Mouse (Mus musculus) heart, adult 8-10 months (tissue): ENCODE results near the gene Fat2. TPM values are rescaled to one million over a fixed set of nuclear protein-coding genes. Genes with fewer than 3 reads are reported as not detected.

Experiments
- DNase-seq: peaks from one replicate; pipeline ENCODE4 v3.0.0; 2022; ENCODE audit warnings: low spot score
- total RNA-seq, 4 experiments: library from RNA; stranded (reverse); gene quantifications; 2 replicates each; pipeline ENCODE4 v1.2.4; 2022

Fat2 gene
- total RNA-seq, result under 1 TPM; 0.08 to 0.20 (median 0.11) TPM

- DNase-seq, result no peak
These were observed at the start of gene Fat2 for GRCm38 (mm10) chr11:55336101-55336891. TSS of gene Fat2 (minus strand) at chr11:55336564.

GRCm38 (mm10) chr11:55383463-55384045 lies 47.2 kb upstream of the Fat2 start:
- no peak for DNase-seq

- no peak for DNase-seq
These were observed 44.5 kb upstream of the Fat2 start for GRCm38 (mm10) chr11:55380908-55381307.

- peak; percentile 79 for DNase-seq
These were observed 42.0 kb upstream of the Fat2 start for GRCm38 (mm10) chr11:55378371-55378770.

GRCm38 (mm10) chr11:55373838-55374237 lies 37.5 kb upstream of the Fat2 start:
- no peak for DNase-seq

- DNase-seq, result no peak
These were observed 37.0 kb upstream of the Fat2 start for GRCm38 (mm10) chr11:55373373-55373772.

- DNase-seq, result no peak
These were observed 35.6 kb upstream of the Fat2 start for GRCm38 (mm10) chr11:55372001-55372400.

- DNase-seq, result peak; percentile 50
These were observed 32.7 kb upstream of the Fat2 start for GRCm38 (mm10) chr11:55369093-55369471.

- no peak for DNase-seq
These were observed 32.2 kb upstream of the Fat2 start for GRCm38 (mm10) chr11:55368388-55369092.

- no peak for DNase-seq
These were observed 31.4 kb upstream of the Fat2 start for GRCm38 (mm10) chr11:55367783-55368182.

- DNase-seq, result no peak
These were observed 29.5 kb upstream of the Fat2 start for GRCm38 (mm10) chr11:55365840-55366239.

- no peak for DNase-seq
These were observed 28.9 kb upstream of the Fat2 start for GRCm38 (mm10) chr11:55365242-55365641.

GRCm38 (mm10) chr11:55364662-55365061 lies 28.3 kb upstream of the Fat2 start:
- DNase-seq, result no peak

- no peak for DNase-seq
These were observed 21.9 kb upstream of the Fat2 start for GRCm38 (mm10) chr11:55358094-55358783.

GRCm38 (mm10) chr11:55356846-55357245 lies 20.5 kb upstream of the Fat2 start:
- no peak for DNase-seq

GRCm38 (mm10) chr11:55341961-55342371 lies 5.6 kb upstream of the Fat2 start:
- DNase-seq, result no peak

- no peak for DNase-seq
These were observed 4.4 kb upstream of the Fat2 start for GRCm38 (mm10) chr11:55340789-55341188.

GRCm38 (mm10) chr11:55337032-55337769 lies 837 bp upstream of the Fat2 start:
- DNase-seq, result no peak

GRCm38 (mm10) chr11:55335314-55336076 lies 869 bp downstream of the Fat2 start:
- DNase-seq, result no peak

GRCm38 (mm10) chr11:55334545-55334944 lies 1.8 kb downstream of the Fat2 start:
- no peak for DNase-seq

GRCm38 (mm10) chr11:55334063-55334462 lies 2.3 kb downstream of the Fat2 start:
- DNase-seq, result no peak
